ENCODE assay signal across 20 mouse cellular contexts in the genomic region with DNA sequence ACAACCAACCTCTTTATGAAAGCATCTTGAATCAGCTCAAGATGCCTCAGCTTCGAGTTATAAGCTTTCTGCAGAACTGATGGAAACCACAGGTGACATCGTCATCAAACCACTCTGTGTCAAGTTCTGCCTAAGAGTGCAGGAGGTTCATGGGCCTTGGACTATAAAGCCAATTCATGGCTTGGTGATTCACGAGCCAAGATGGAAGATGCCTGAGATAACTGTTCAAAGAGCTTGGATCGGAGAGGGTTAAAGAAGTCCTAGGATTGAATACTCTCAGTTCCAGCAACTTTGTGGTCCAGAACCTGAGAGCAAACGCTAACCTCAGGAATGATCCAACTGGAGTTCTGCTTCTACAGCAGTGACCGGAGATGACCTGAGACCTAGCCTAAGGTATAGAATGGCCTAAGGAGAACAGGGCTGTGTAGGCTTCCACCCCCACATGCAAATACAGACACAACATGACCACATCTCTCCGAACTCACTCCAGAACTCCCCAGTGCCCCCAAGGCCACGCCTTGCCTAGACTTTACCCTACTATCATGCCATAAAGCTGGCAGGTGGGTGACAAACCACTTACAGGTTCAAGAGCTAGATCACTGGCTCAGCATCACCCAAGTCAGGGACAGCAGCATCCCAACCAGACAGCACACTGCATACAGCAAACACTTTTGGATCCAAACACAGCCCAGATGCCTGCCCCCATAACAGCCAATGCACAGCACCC.
DNase-seq lines count a peak whose midpoint lies in the region; TF ChIP-seq lines count a peak whose summit lies in the region.
"Had no signal": no experiment of that assay in that cellular context is flagged by ENCODE, and none has a peak within 500 bp of the region (broad histone marks: within the 10 kb centered on the region; RNA-seq: fewer than 3 reads in every experiment).

No protein-coding gene starts in this region.

- TF ChIP-seq CTCF in left cerebral cortex, adult 2 months (IDR thresholded peaks at IDR 0.05): no peak

- intact Hi-C loops in left cerebral cortex, adult 2 months (cut with DNase I): loop anchor here (5.0 to 10.0 kb wide), 2 partner anchors 43 to 165 kb away; no protein-coding TSS in a partner anchor

- peak overlapping the region; percentile 40; the same call in 1 of the 2 replicates for H3K27ac ChIP-seq in left cerebral cortex, adult 2 months
- H3K27ac ChIP-seq: embryonic facial prominence, embryonic 13.5 days; embryonic facial prominence, embryonic 15.5 days; forebrain, embryonic 10.5 days; forebrain, embryonic 12.5 days had no signal

- no peak overlapping the region; the same call in 1 of the 2 replicates for H3K4me3 ChIP-seq in left cerebral cortex, adult 2 months
- H3K4me3 ChIP-seq: embryonic facial prominence, embryonic 13.5 days; embryonic facial prominence, embryonic 15.5 days; erythroblast, embryonic 14.5 days; forebrain, embryonic 10.5 days; forebrain, embryonic 12.5 days had no signal

- peak; percentile 90 for DNase-seq in heart, adult 11 months
- DNase-seq in heart, adult 9 months (ENCODE audit: low spot score in 2 of 2): no peak
- no peak for DNase-seq in left cerebral cortex, adult 2 months (ENCODE audit: extremely low spot score in 1 of 2, low spot score in 2 of 2)
- no peak for DNase-seq in left cerebral cortex, adult 18-20 months (ENCODE audit: low spot score in 2 of 2)
- DNase-seq in CD4-positive helper T cell, adult 2 months (ENCODE audit: low read depth, low spot score): peak; percentile 21
- no peak for DNase-seq in testis, postnatal 14 days (ENCODE audit: low spot score)
- no peak for DNase-seq in right cerebral cortex, postnatal 25 days
- DNase-seq: adrenal gland, adult 2 months; adrenal gland, postnatal 10 days; adrenal gland, postnatal 25 days; B cell, adult 2 months; cerebellum, adult 11 months; cerebellum, adult 18-20 months; cerebellum, postnatal 10 days; embryo, embryonic 11 days had no signal

Comparison
In these comparisons a context has a peak if more than half of its experiments do, and no peak if none do; other contexts are left out.
1. DNase-seq: peak in heart, adult 11 months (single experiment) and CD4-positive helper T cell, adult 2 months (single experiment); none in heart, adult 9 months (0 of 2), left cerebral cortex, adult 2 months (0 of 2), left cerebral cortex, adult 18-20 months (0 of 2), testis, postnatal 14 days (single experiment) and right cerebral cortex, postnatal 25 days (single experiment).